Mouse (Mus musculus): ENCODE measurements around the gene Gnai2. TPM values are rescaled to one million over a fixed set of nuclear protein-coding genes. Genes with fewer than 3 reads are reported as not detected.
"Not testable (repeated sequence)": the region's sequence is repeated elsewhere in the genome, so short reads cannot be mapped to it uniquely, and the experiment has no call there.

Gnai2 gene
- total RNA-seq, 2 experiments from 2014 or later: 193 to 231 TPM

- DNase-seq: peak; percentile 53
Observed at GRCm38 (mm10) chr9:107587833-107588639, 47.1 kb downstream of the Gnai2 start.

- peak; percentile 91 for DNase-seq
Observed at GRCm38 (mm10) chr9:107586974-107587832, 48.0 kb downstream of the Gnai2 start, which contains the start of gene Ifrd2. Gene Ifrd2 (plus strand): TSS chr9:107587642.

DNA sequence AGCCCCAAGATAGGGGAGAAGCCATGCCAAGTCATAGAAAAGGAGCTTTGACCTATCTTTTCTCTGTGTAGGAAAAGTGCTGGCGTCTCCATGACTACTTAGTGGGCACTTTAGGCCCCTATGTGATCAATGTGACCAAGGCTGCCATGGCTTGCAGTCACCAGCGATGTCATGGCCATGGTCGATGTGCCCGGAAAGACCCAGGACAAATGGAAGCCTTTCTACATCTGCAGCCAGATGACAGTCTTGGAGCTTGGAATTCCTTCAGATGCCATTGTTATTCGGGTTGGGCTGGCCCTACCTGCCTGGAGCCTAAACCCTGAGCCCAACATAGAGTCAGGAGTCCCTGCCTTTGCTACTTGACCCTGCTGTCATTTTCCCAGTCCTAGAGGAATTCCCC is 48.7 kb downstream of the Gnai2 start:
- no peak for DNase-seq

- DNase-seq: no peak
Observed at GRCm38 (mm10) chr9:107583174-107583573, 52.0 kb downstream of the Gnai2 start.

DNA sequence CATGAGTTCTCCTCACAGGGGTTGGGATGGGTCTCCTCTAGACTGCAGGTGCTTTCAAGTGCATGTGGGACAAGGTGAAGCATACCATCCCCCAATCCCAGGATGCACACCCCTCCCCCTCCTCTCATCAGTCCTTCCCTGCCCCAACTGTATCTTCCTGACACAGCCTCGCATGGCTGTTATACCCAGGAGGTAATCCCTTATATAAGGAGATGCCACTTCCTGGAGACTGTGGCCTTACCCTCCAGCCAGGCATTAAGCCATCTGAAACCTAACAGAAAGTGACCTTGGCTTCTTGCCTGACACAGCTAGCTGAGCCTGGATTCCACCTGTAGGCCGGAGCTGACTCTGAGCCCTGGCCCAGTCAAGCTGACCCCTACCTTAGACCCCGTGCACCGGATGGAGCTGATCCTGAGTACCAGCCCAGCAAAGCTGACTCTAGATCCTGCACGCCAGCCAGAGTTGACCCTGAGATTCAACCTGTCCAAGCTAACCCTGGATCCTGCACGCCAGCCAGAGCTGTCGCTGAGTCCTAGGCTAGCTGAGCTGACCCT is 52.6 kb downstream of the Gnai2 start:
- DNase-seq: no peak

DNA sequence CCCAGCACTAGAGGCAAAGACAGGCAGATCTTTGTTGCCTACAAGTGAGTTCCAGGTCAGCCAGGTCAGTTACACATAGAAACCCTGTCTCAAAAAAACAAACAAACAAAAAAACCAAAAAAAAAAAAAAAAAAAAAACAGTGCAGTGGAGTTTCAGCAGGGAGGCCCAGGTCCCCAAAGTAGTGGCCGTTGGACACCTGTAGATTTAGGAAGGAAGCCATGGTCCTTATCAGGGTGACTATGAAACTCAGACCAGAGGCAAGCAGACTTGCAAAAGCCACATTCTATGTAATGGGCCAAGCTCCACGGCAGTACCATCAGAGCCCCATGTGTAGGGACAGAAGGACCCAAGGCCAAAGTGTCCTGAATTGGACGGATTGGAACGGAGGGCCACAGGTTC is 53.6 kb downstream of the Gnai2 start:
- no peak for DNase-seq

GRCm38 (mm10) chr9:107580501-107581317 is 54.5 kb downstream of the Gnai2 start, which contains the start of gene Hyal3:
Gene Hyal3 (plus strand): TSS chr9:107580818.
- DNase-seq: peak; percentile 83

DNA sequence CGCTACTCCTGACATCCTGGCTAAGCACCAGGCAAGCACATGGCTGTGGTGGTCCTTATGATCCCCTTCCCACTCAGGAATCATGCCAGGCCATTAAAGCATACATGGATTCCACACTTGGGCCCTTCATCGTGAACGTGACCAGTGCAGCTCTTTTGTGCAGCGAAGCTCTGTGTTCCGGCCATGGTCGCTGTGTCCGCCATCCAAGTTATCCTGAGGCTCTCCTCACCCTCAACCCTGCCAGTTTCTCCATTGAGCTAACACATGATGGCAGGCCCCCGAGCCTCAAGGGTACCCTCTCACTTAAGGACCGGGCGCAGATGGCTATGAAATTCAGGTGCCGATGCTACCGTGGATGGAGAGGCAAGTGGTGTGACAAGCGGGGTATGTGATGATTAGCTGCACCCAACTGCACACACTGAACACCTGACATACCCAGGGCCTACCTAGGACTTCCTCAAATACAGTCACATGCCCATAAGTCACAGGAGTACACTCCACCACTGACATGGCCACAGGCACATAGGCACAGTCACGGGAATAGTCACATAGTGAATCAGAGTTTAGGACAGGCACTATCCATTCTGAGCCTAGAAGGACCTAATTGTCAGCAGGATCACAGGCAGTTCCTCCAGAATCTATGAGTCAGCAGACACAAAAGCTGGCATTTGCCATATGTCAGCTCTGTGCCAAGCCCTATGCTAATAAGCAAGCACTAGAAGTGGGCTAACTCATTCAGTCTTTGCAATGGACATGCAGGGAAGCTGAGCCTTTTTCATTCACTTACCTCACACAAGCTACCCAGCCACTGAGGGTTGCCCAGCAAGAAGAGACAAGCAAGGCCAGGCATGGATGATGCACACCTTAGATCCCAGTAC is 55.9 kb downstream of the Gnai2 start:
- DNase-seq: no peak

DNA sequence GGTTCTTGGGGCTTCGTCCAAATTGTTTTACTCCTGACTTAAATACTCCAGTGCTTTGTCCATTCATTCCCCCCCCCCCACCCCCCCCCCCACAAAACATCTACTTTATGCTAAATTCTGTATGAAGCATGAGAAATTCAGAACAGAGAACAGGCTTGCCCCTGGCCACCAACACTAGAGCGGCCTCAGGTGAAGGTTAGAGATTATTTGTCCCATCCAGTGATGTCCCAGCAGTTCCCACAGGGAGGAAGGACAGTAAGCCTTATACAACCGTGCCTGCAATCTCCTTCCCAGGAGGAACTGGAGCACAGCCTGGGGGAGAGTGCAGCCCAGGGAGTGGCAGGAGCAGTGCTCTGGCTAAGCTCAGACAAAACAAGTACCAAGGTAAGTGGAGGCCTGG is 56.6 kb downstream of the Gnai2 start, which contains the start of gene Naa80:
TSS of gene Naa80 (plus strand) at position 301 of the 400 bp plus-strand sequence.
- DNase-seq: no peak

DNA sequence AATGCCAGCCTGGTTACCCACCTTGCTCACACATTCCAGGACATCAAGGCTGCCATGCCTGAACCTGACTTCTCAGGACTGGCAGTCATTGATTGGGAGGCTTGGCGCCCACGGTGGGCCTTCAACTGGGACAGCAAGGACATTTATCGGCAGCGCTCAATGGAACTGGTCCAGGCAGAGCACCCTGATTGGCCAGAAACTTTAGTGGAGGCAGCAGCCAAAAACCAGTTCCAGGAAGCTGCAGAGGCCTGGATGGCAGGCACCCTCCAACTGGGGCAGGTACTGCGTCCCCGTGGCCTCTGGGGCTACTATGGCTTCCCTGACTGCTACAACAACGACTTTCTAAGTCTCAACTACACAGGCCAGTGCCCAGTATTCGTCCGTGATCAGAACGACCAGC is 57.3 kb downstream of the Gnai2 start:
- no peak for DNase-seq

- DNase-seq: peak; percentile 86
Observed at GRCm38 (mm10) chr9:107576357-107577107, 58.6 kb downstream of the Gnai2 start, which contains the start of gene Hyal1. Gene Hyal1 (plus strand): TSS chr9:107576927.

- DNase-seq: no peak
Observed at GRCm38 (mm10) chr9:107575579-107576356, 59.4 kb downstream of the Gnai2 start.

- not testable (repeated sequence) for DNase-seq
Observed at GRCm38 (mm10) chr9:107573774-107574173, 61.4 kb downstream of the Gnai2 start.

DNA sequence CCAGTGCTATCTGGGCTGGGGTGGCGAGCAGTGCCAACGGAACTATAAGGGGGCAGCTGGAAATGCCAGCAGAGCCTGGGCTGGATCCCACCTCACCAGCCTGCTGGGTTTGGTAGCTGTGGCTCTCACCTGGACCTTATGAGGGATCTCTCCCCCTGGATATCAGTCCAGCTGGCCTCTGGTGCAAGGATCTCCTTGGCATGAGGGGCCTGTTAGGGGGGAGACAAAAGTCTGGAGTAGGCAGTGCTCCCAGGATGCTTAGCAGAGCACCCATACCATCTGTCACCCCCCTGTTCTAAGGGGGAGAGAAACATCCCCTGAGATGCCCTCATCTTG is 62.9 kb downstream of the Gnai2 start:
- no peak for DNase-seq

DNA sequence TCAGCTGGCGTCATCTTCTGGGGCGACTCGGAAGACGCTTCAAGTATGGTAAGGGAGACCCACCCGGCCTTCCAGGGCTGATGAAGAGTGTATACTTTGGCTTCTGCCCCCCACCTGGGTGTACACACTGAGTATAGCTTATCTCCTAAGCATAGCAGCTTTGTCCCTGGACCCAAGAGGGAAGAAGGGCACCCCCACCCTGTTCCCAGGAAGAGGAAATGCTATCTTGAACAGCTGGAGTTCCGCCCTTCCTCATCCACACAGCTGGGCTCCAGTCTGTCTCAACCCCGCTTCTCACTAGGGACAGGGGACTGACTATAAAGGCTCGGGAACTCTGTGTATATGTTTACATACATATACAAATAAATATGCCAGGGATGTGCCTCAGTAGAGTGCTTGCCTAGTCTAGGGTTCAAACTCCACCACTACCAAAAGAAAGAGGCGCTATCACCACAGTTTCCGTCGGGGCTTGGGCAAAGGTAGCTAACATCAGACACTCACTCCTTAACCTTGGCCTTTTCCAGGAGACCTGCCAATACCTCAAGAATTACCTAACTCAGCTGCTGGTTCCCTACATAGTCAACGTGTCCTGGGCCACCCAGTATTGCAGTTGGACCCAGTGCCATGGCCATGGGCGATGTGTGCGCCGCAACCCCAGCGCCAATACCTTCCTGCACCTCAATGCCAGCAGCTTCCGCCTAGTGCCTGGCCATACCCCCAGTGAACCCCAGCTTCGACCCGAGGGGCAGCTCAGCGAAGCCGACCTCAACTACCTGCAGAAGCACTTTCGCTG is 63.4 kb downstream of the Gnai2 start:
- no peak for DNase-seq

DNA sequence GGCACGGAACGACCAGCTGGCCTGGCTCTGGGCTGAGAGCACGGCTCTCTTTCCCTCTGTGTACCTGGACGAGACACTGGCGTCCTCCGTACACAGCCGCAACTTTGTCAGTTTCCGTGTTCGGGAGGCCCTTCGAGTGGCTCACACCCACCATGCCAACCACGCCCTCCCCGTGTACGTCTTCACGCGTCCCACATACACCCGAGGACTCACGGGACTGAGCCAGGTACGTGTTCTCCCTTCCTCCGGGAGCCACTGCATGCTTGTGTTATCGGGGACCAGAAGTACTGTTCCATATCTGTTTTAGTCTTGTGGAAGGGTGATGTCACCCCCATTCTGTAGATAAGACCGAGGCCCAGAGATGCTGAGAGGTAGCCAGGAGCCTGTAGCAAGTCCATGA is 64.3 kb downstream of the Gnai2 start:
- DNase-seq: no peak

GRCm38 (mm10) chr9:107570016-107570415 is 65.2 kb downstream of the Gnai2 start:
- DNase-seq: no peak

DNA sequence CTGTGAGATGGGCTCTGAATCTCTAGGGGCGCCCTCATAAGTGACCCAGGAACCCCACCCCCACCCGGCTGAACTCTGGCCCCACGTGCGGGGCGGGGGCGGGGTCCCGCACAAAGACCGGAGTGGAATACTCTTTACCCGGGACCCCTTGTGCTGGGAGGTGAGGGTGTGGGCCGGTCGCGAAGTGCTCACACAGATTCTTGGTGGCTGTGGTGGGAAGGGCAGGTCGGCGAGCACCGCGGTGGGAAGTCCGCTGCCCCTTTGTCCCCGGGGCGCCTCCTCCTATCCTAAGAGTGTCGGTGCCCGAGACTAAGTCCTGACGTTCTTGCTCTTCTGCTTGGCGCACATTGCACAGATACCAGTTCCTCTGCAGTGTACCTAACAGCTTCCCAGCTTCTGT is 65.9 kb downstream of the Gnai2 start:
- DNase-seq: peak; percentile 37

Data from gastrocnemius, postnatal 10 days (tissue).